Mouse (Mus musculus) gastrocnemius, adult 8-10 months (tissue): ENCODE results near the gene Dnah14. TPM values are rescaled to one million over a fixed set of nuclear protein-coding genes. Genes with fewer than 3 reads are reported as not detected.

Experiments
- DNase-seq, 2 experiments: peaks; one replicate each; pipeline ENCODE4 v3.0.0; 2022; ENCODE audit warnings: low spot score in 2 of 2
- total RNA-seq, 4 experiments: library from RNA; stranded (reverse); gene quantifications; 2 replicates each; pipeline ENCODE4 v1.2.4; 2022

The Dnah14 gene
- total RNA-seq, 4 experiments from 2014 or later = not detected

GRCm38 (mm10) chr1:181852466-181852865 lies 276.1 kb downstream of the Dnah14 start:
- DNase-seq = no peak

GRCm38 (mm10) chr1:181853081-181853736 lies 276.9 kb downstream of the Dnah14 start:
- no peak for DNase-seq

GRCm38 (mm10) chr1:181854829-181855228 lies 278.5 kb downstream of the Dnah14 start:
- DNase-seq = no peak

GRCm38 (mm10) chr1:181856329-181856728 lies 280.0 kb downstream of the Dnah14 start:
- DNase-seq = no peak

GRCm38 (mm10) chr1:181860659-181861058 lies 284.3 kb downstream of the Dnah14 start:
- peak; percentile 33 to 57 for DNase-seq

- no peak for DNase-seq
Observed at GRCm38 (mm10) chr1:181861181-181861902, 285.0 kb downstream of the Dnah14 start.

GRCm38 (mm10) chr1:181862676-181863374 lies 286.5 kb downstream of the Dnah14 start:
- DNase-seq = no peak

- no peak for DNase-seq
Observed at GRCm38 (mm10) chr1:181863431-181863830, 287.1 kb downstream of the Dnah14 start.

Other genes with a start within 250 kb of the Dnah14 start
- gene Cnih3, start 223.9 kb upstream of the Dnah14 start, total RNA-seq = not detected
- gene Ccdc121, start 65.1 kb upstream of the Dnah14 start, total RNA-seq = not detected